Mouse (Mus musculus): ENCODE data around the gene Cdc7. TPM values are rescaled to one million over a fixed set of nuclear protein-coding genes. Genes with fewer than 3 reads are reported as not detected.

Cdc7 gene
- total and polyA plus RNA-seq, 3 experiments: 25.4 to 42.6 (median 27.8) TPM

DNA sequence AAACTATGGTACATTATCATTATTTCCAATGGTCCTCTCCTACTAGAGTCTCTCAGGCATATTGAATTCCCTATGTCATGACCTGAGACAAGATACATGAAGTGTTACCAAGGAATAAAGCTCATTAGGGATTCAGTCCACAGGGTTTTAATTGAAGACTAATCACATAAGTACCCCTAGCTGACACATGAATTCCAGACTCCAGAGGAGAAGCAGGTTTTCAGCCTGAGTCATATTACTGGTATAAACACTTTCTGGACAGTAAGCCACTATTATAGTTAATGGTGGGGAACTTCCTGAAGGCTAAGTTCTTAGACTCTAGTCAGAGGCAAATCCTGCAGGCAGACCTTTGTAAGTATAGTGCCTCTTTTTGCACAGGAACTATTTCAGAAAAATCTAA is 44.8 kb upstream of the Cdc7 start:
- no peak overlapping the region for H3K4me3 ChIP-seq (replicated peaks in 1 of 3; ENCODE audit: low read depth in 2 of 3, low read length in 2 of 3, poor library complexity in 1 of 3)
- DNase-seq (ENCODE audit: extremely low read depth): no peak
- in situ Hi-C loops (cut with MboI; ENCODE audit: low pct_ligation_motif_present, low pct_unique_long_range_greater_than_20kb, low sequenced_read_pairs): no loop called here
- H3K79me2 ChIP-seq (replicated peaks; ENCODE audit: control insufficient read depth, extremely low read depth, insufficient read depth, poor library complexity, severe bottlenecking): no peaks in the 10 kb centered on the region
- dilution Hi-C loops (cut with MboI; ENCODE audit: extremely low pct_ligation_motif_present, extremely low pct_unique_long_range_greater_than_20kb, low sequenced_read_pairs): no loop called here
- no peaks in the 10 kb centered on the region for H3K9me3 ChIP-seq (replicated peaks; ENCODE audit: low read length)
- H3K4me1 ChIP-seq (ENCODE audit: control insufficient read depth in 1 of 2, insufficient read depth in 2 of 2): no peaks in the 10 kb centered on the region
- TF ChIP-seq RCOR1 (conservative IDR thresholded peaks at IDR 0.05; ENCODE audit: low read depth, low read length) (no peak), ELF1 (IDR thresholded peaks at IDR 0.05; ENCODE audit: low read depth, low read length) (no peak), NRF1 (IDR thresholded peaks at IDR 0.05; ENCODE audit: low read depth, low read length) (no peak), USF2 (conservative IDR thresholded peaks at IDR 0.05; ENCODE audit: low read depth, low read length) (no peak), ZMIZ1 (IDR thresholded peaks at IDR 0.05; ENCODE audit: low read depth, low read length) (no peak), ETS1 (conservative IDR thresholded peaks at IDR 0.05; ENCODE audit: low read depth, low read length) (no peak), POLR2AphosphoS2 (IDR thresholded peaks at IDR 0.05; ENCODE audit: low read depth, low read length) (no peak), CHD1 (IDR thresholded peaks at IDR 0.05; ENCODE audit: low read depth, low read length) (no peak)
- no peak overlapping the region for H3K4me2 ChIP-seq (ENCODE audit: insufficient read depth, low read depth, poor library complexity, severe bottlenecking)
- no peaks in the 10 kb centered on the region for H3K27me3 ChIP-seq (replicated peaks)
- H3K9ac ChIP-seq (ENCODE audit: insufficient read depth, low read depth): no peak overlapping the region
- no peak overlapping the region for H3K27ac ChIP-seq (ENCODE audit: insufficient read depth, low read depth)
- no peaks in the 10 kb centered on the region for H3K36me3 ChIP-seq (replicated peaks in 1 of 2; ENCODE audit: control insufficient read depth in 1 of 2, insufficient read depth in 1 of 2, low read length in 1 of 2)

DNA sequence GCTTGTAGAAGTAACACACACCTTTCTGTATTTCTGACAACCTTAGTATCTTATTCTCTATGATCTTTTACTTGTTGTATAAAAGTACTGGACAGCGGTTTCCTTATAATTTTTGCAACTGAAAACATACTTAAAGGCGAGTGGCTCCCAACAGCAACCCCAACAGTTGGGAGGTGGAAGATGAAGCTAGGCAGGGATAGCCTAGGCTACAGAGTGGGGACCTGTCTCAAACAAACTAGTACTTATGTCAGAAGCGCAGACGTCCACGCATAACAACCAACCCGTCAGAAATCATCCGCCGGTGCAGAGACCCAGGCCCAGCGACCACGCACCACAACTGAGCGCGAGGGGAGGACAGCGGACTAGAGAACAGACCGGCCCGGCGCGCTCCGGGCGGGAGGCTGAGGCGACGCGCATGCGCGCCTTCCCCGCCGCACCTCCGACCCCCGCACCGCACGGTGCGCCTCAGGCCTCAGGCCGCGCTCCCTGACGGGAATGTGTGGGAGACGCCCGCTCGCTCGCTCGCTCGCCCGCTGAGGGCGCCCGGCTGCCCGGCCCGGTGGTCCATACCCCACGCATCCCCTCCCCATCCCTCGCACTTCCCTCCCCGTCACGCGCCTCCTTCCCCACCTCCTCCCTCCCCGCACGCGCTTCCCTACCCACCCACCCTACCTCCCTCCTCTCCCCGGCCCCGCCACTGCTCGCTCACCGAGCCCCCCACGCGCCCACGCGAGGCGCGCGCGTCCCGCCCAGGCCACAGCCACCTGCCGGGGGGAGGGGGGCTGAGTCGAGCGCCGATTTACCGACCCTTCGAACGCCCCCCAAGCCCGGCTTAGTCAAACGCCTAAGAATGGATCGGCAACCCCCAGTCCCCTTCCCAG is 38.4 kb upstream of the Cdc7 start, which contains the start of gene Hfm1:
Gene Hfm1 (minus strand): TSS at position 834 of the 881 bp plus-strand sequence.
- no peak within 1 kb of the TSS for H3K27ac ChIP-seq (ENCODE audit: insufficient read depth, low read depth)
- H3K9ac ChIP-seq (ENCODE audit: insufficient read depth, low read depth): no peak within 1 kb of the TSS
- H3K27me3 ChIP-seq (replicated peaks): no peaks in the 10 kb centered on the region
- no peaks in the 10 kb centered on the region for H3K4me1 ChIP-seq (ENCODE audit: control insufficient read depth in 1 of 2, insufficient read depth in 2 of 2)
- H3K4me2 ChIP-seq (ENCODE audit: insufficient read depth, low read depth, poor library complexity, severe bottlenecking): no peak within 1 kb of the TSS
- no peaks in the 10 kb centered on the region for H3K79me2 ChIP-seq (replicated peaks; ENCODE audit: control insufficient read depth, extremely low read depth, insufficient read depth, poor library complexity, severe bottlenecking)
- dilution Hi-C loops (cut with MboI; ENCODE audit: extremely low pct_ligation_motif_present, extremely low pct_unique_long_range_greater_than_20kb, low sequenced_read_pairs): no loop called here
- peaks cover 2% of the 10 kb centered on the region for H3K9me3 ChIP-seq (replicated peaks; ENCODE audit: low read length)
- TF ChIP-seq KAT2A (IDR thresholded peaks at IDR 0.05; ENCODE audit: insufficient replicate concordance, low read length): no peak
- no peak for TF ChIP-seq HCFC1 (IDR thresholded peaks at IDR 0.05; ENCODE audit: low read depth, low read length)
- TF ChIP-seq NRF1 (IDR thresholded peaks at IDR 0.05; ENCODE audit: low read depth, low read length): no peak
- no peak for TF ChIP-seq MYC (IDR thresholded peaks at IDR 0.05; ENCODE audit: low read depth, low read length)
- TF ChIP-seq ELF1 (IDR thresholded peaks at IDR 0.05; ENCODE audit: low read depth, low read length): no peak
- TF ChIP-seq MEF2A (IDR thresholded peaks at IDR 0.05; ENCODE audit: borderline replicate concordance, low read depth, low read length): no peak
- no peak for TF ChIP-seq MXI1 (IDR thresholded peaks at IDR 0.05; ENCODE audit: low read depth, low read length)
- no peak for TF ChIP-seq PAX5 (IDR thresholded peaks at IDR 0.05; ENCODE audit: low read length)
- no peak for TF ChIP-seq E2F4 (IDR thresholded peaks at IDR 0.05; ENCODE audit: insufficient replicate concordance, low read depth, low read length)
- no peak for TF ChIP-seq CHD1 (IDR thresholded peaks at IDR 0.05; ENCODE audit: low read depth, low read length)
- TF ChIP-seq UBTF (IDR thresholded peaks at IDR 0.05; ENCODE audit: low read depth, low read length): no peak
- no peak for TF ChIP-seq JUN (IDR thresholded peaks at IDR 0.05; ENCODE audit: insufficient read depth, low read depth, low read length)
- TF ChIP-seq BHLHE40 (IDR thresholded peaks at IDR 0.05; ENCODE audit: low read depth, low read length): no peak
- TF ChIP-seq RCOR1 (conservative IDR thresholded peaks at IDR 0.05; ENCODE audit: low read depth, low read length): no peak
- no peak for TF ChIP-seq GABPA (IDR thresholded peaks at IDR 0.05; ENCODE audit: insufficient replicate concordance, low read depth, low read length)
- no peak for TF ChIP-seq MAFK (IDR thresholded peaks at IDR 0.05; ENCODE audit: insufficient replicate concordance, low read length)
- no peak for DNase-seq (ENCODE audit: extremely low read depth)
- no peaks in the 10 kb centered on the region for H3K36me3 ChIP-seq (replicated peaks in 1 of 2; ENCODE audit: control insufficient read depth in 1 of 2, insufficient read depth in 1 of 2, low read length in 1 of 2)
- in situ Hi-C loops (cut with MboI; ENCODE audit: low pct_ligation_motif_present, low pct_unique_long_range_greater_than_20kb, low sequenced_read_pairs): no loop called here
- H3K4me3 ChIP-seq (replicated peaks in 1 of 3; ENCODE audit: low read depth in 2 of 3, low read length in 2 of 3, poor library complexity in 1 of 3): no peak within 1 kb of the TSS
